Mouse (Mus musculus) thymus, postnatal 25 days (tissue): ENCODE data around the gene Tsr3.
A peak's percentile ranks its signal among the peaks of the same experiment; 100 is the strongest.
"Not testable (repeated sequence)": the region's sequence is repeated elsewhere in the genome, so short reads cannot be mapped to it uniquely, and the experiment has no call there.

Experiments used
- DNase-seq: peaks from one replicate; pipeline ENCODE4 v3.0.0; 2022

The Tsr3 gene

DNA sequence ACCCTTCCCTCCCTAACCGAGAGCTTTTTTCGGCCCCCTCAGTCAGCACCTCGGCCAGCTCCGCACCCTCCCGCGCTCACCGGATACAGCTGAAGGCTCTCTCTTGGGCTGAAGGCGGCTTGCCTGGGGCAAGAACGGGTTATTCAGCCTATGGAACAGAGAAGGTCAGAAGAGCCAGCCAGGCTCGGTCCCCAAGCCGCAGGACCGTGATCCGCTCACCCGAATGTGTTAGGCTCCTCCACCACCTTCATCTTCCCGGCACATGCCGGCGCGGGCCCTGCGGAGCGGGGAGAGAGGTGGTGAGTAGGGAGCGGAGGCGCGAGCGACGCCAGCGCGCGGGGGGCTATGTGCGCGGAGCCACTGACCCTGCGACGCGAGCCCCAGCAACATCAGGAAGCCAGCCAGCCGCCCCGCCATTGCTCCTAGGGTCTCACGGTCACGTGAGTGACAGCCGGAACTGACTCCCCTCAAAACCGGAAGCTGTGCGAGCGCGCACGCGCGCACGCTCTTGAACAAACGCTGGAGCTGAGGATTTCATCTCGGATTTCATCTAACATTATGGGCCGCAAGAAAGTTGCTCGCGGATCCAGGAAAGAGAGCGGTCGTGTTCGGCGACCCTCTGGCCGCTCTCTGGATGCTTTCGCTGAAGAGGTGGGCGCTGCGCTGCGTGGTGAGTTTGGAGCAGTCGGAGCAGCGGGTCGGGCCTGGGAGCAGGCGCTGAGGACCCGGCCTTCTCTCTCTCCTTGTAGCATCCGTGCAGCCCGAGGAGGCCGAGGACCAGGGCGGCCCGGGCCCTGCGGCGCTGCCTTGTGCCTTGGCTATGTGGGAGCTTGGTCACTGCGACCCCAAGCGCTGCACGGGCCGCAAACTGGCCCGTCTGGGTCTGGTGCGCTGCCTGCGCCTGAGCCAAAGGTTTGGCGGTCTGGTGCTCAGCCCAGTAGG is at the start of gene Tsr3, which contains the start of gene Gnptg:
Gene Tsr3 (plus strand): TSS at position 476 of the 942 bp plus-strand sequence.
Gene Gnptg (minus strand): TSS at position 430 of the 942 bp plus-strand sequence.
- peak; percentile 85 for DNase-seq

DNA sequence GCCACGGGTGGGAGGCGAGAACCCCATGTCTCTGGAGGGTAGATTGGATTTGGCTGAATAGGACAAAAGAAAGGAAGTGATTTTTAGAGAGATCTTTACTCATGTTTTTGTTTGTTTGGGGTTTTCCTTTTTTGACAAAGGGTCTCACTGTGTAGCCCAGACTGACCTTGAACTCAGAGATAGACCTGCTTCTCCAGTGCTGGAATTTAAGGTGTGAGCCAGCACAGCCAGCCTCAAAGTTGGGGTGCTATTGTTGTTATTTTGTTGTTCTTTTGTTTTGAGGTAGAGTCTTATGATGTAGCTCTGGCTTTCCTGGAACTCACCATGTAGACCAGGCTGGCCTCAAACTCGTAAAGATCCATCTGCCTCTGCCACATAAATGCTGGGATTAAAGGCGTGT is 37.6 kb upstream of the Tsr3 start:
- no peak for DNase-seq

- no peak for DNase-seq
Observed at GRCm38 (mm10) chr17:25210006-25210405, 30.0 kb upstream of the Tsr3 start.

- no peak for DNase-seq
Observed at GRCm38 (mm10) chr17:25210680-25211466, 29.1 kb upstream of the Tsr3 start.

GRCm38 (mm10) chr17:25211705-25212104 is 28.3 kb upstream of the Tsr3 start:
- no peak for DNase-seq

- DNase-seq: no peak
Observed at GRCm38 (mm10) chr17:25215431-25215830, 24.5 kb upstream of the Tsr3 start.

DNA sequence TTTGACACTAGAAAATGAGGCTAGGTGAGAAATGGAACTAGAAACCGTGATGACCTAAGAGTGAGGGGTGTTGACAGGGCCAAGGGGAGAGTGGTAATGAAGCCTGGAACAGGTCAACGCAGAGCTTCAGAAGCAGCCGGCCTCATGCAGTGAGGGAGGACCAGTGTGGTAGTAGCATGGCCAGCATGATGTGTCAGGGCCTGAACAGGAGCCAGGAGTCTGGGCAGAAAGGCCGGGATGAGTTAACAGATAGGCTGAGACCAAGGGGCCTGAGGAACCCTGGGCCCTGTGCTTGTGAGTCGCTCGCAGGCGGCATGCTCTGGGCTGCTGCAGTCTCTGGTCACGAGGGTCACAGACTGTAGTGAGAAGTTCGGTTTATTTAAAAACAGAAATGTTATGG is 21.0 kb upstream of the Tsr3 start:
- DNase-seq: no peak

DNA sequence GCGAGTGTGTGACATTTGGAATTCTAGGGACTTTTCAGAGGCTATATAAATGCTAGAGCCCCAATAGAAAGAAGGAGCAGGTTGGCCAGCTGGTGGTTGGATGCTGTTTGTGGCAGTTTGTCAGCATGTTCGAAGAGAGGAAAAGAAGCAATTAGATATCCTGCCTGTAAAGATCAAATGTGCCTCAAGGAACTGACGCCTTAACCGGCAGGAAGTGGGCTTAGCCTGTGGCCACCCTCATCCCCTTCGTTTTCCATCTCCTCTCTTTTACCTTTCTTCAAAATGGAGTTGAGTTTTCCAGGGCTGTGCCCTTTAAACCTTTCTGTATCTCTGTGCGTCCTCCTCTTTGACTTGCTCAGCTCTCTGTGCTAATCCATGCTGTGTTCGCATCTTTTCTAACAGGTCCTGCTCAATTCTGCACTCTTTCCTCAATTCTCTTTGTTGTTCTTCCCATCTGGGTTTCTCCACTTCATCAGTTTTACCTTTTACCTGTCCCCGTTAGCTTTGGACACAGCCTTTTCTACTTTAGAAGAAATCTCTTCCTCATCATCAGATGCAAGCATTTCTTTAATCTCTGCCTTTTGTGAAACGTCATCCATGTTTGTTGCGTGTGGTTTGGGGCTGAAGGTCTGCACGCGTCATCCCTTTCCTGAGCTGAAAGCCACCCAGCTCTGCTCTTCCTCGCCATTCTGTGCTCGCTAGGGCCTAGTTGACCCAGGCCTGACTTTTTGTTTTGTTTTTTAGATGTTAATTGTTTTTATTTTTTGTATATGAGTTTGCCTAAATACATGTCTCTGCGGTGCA is 20.3 kb upstream of the Tsr3 start:
- DNase-seq: peak; percentile 50

DNA sequence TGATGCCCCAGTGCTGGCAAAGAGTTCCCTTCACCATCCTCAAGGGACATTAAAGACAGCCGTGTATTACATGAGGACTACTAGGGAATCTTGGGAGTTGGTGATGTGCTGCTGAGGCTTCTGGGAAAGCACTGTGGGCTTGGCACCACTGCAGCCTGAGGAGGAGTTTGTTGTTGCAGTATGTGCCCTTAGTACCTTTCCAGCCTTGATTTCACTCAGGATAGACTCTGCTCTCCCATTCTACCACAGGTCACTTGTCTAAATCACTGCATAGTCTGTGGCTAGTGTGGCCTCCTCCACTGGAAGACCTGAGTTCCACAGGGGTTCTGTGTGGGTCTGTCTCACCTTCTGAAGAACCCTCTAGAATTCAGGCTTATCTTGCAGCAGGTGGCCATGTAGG is 19.2 kb upstream of the Tsr3 start:
- no peak for DNase-seq

DNA sequence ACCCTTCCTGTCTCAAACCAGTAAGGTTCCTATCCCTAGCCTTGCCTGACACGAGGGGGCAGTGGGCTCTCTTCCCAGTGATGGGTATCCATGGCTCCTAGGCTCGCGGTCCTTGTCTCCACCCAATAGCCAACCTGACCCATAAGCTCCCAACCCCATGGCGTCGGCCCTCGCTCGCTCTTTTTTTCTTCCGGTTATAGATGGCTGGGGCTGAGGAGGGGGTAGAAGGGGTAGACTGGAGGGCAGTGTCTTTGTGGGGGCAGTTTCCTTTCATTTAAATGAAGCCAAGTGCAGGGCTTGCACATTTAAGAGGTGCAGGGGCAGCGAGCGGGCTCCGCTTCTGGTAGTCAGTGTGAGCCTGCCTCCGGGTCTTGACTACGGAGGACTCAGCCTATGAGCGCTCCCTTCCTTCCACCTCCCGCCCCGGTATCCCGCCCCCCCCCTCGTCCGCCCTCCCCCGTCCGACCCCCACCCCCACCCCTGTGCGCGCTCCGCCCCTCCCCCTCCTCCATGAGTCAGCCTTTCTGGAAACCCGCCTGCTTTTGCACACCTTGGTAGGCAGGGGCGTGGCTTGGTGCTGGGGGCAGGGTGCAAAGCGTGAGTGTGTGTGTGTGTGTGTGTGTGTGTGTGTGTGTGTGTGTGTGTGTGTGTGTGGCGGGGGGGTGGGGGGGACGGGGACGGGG is 18.0 kb upstream of the Tsr3 start:
- peak; percentile 82 for DNase-seq

- DNase-seq: peak; percentile 63
Observed at GRCm38 (mm10) chr17:25222504-25222940, 17.4 kb upstream of the Tsr3 start.

DNA sequence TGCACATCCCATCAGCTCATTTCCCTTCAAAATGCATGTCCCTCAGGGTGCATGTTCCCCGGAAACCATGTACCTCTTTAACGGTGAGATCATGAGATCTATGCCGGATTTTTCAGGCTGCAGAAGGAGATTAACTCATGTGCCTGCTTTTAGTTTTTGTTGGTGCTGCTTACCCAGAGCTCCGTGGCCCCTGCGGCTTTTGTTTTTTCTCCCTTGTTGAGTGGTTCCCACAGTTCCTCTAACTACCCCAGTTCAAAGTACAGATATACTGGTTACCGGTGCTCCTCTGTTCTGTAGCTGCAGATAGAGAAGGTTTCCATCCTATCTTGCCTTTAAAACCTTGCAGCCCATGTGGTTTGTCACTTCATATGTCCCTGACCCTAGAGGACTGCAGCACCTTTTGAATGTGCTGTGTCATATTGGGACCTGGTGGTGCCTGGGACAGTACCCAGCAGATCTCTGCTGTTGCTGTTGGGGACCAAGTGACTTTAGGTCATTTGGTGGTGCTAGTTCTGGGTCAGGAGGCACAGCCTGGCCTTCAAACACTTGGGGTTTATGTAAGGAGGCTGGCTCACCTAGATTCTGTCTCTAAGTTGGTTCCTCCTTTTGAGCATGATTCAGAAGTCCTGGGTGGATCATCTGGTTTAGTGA is 16.9 kb upstream of the Tsr3 start:
- DNase-seq: no peak

- DNase-seq: peak; percentile 60
Observed at GRCm38 (mm10) chr17:25224586-25225222, 15.3 kb upstream of the Tsr3 start.

DNA sequence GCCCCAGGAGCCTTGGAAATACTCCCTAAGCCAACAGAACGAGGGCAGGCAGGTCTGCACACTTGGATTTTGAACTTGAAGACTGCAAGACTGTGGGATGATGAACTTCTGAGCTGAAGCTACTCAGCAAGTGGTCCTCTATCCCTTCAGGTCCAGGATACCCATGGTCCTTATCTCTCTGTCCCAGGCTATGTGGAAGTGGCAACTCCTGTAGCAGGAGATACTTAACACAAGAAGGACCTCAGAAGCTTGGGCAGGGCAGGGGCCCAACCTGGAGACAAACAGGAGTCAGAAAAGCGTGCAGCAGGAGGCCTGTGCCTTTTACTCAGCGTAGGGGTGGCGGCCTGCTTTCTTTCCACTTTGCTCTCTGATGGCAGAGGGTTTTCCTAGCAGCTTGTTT is 14.3 kb upstream of the Tsr3 start:
- DNase-seq: no peak

DNA sequence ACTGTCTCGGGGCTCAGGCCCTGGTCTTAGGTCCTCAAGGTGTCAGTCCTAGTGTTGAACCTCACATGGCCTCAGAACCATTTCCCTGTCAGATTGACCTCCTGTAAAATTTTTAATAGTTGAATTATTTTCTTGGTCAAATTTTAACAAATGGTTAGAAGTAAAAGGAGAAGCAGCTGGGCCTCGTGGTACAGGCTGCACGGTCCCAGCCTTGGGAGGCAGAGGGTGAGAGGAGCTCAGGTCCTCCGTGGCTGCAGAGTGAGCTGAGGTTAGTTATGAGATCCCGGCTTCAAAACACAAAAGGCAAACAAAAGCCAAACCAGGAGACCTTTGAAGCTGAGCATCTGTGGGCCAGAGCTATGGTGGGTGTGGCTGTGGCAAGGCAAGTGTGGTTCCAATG is 12.0 kb upstream of the Tsr3 start:
- DNase-seq: no peak

GRCm38 (mm10) chr17:25230014-25230655 is 9.8 kb upstream of the Tsr3 start:
- not testable (repeated sequence) for DNase-seq

GRCm38 (mm10) chr17:25230700-25231099 is 9.3 kb upstream of the Tsr3 start:
- no peak for DNase-seq

GRCm38 (mm10) chr17:25231621-25232020 is 8.3 kb upstream of the Tsr3 start:
- not testable (repeated sequence) for DNase-seq

GRCm38 (mm10) chr17:25235635-25236034 is 4.3 kb upstream of the Tsr3 start:
- no peak for DNase-seq

- DNase-seq: no peak
Observed at GRCm38 (mm10) chr17:25243131-25243780, 3.3 kb downstream of the Tsr3 start.
